Mouse (Mus musculus) adrenal gland, postnatal 14 days (tissue): ENCODE results near the gene Ugt1a2. TPM values are rescaled to one million over a fixed set of nuclear protein-coding genes. Genes with fewer than 3 reads are reported as not detected.

Experiments
- DNase-seq: peaks from one replicate; pipeline ENCODE4 v3.0.0; 2021; ENCODE audit warnings: mixed read lengths
- total RNA-seq: library from RNA; stranded (reverse); gene quantifications from 2 replicates; pipeline ENCODE4 v1.2.3, GENCODE M21; 2021

Gene Ugt1a2
- total RNA-seq, 1 experiment from 2014 or later = 0.22 TPM

DNA sequence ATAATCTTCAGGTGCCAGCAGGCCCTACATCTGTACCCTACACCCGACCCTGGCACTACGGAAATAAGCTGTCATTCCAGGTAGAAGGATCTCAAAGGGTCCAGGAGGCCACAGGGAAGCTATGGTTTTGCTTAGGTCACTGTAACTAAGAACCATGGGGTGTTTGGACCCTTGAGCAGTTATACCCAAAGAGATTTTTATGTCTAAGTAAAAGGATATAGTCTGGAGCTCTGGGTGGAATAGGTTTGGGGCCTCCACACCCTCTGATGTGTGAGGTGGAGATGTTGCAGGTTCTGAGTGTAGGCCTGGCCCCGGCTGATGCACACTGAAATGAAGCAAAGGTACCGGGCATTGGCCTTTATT, 33.8 kb downstream of the Ugt1a2 start:
- no peak for DNase-seq

DNA sequence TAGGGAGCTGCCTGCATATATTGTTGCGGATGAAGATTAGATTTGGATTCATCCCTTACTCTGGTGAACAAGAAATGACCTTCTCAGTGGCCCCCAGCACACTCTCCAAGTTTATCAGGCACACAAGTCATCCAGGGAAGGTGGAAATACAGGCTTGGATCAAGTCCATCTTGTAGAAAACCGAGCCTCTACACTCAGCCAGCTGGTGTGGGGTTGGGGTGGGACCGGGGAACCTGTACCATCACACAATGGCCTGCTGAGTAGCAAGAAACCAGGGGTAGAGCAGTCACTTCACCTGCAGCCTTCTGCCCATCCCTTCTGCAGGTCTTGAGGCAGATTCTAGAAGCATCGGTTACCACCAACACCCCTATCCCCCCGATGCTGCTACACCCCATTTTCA, 34.2 kb downstream of the Ugt1a2 start:
- DNase-seq = no peak

DNA sequence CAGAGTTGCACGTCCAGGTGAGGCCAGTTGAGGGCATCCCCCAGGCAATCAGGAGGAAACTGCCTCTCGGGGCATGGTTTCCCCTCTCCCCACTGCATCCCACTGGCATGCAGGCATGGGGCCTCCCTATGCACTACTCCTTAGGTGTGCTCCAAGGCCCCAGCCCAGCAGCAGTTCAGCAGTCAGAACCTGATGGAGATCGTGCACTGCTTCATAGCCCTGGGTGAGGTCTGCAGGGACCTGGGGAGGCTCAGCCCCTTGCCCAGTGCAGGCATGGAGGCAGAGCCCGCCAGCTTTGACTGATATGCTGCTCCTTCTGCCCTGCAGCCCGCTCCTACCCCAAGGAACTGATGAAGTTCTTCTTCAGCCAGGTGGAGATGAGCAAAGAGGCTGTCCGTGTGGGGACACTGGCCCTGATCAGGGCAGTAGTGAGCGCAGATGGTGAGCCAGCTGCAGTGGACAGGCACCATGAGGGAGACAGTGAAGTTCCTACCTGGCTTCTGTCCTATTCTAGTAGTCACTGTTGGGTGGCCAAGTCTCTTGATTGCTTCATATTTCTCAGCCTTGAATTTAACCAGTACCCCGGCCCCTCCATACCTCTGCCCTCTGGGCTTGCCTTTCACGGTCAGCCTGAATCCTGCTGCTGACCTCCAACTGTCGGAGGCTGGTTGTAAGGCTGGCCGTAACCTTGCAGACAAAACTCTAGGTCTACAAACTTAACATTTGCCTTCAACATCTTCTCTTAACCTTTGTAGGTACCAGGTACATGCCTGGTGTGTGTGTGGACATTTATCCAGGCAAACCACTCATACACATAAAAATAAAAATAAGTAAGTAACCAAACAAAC, 34.9 kb downstream of the Ugt1a2 start:
- DNase-seq = no peak

DNA sequence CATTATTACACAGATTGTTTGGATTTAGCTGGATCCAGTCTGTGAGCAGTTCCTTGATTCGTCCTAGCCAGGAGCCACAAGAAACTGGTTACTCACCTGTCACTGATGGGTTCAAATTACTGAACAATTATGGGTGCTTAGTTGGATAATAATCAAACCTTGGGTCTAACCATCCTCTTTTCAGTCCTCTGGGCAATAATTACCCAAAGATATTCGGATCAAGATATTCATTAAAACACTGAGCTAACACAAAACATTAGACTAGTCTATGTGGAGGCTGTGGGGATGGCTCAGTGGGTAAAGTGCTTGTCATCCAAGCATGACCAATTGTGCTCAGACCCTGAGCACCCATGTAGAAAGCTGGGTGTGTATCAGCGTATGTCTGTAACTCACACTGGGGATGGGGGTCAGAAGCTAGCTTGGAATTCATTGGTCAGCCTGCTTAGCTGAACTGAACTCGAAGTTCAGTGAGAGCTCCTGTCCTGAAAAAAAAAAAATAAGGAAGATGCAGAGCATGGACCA, 35.6 kb downstream of the Ugt1a2 start:
- DNase-seq = no peak

DNA sequence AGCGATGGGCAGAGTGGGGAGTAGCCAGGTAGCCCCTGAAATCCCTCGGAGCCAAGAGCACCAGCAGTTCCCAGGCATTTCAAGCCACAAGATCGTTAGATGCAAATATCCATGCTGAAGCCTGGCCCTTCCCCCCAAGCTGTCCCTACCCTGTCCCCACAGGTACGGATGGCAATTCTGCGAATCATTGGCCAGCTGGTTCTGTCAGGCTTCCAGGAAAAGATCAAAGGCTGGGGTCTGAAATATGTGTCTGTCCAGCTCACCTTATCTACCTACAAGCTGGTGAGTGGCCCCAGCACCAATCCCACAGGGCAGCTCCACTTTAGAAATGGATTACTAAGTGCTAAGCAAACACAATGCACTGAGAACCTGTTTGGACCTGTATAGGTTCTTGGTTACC, 36.9 kb downstream of the Ugt1a2 start:
- DNase-seq = no peak

DNA sequence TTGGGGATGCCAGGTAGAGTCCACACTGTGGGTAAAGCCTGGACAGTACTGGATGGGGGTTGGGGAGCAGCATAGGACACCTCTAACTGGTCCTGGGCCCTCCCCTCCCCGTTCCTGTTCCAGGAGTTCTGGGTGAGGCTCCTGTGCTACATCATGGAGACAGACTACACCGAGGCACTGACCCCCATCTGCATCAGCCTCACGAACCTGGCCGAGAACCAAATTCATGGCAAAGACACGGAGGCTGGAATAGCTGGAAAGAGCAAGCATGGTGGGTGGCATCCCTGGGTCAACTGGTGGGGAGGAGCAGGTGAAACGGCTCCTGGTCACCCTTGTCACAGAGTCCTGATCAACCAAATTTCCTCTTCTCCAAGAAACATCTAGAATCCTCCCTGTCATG, 38.4 kb downstream of the Ugt1a2 start:
- no peak for DNase-seq

DNA sequence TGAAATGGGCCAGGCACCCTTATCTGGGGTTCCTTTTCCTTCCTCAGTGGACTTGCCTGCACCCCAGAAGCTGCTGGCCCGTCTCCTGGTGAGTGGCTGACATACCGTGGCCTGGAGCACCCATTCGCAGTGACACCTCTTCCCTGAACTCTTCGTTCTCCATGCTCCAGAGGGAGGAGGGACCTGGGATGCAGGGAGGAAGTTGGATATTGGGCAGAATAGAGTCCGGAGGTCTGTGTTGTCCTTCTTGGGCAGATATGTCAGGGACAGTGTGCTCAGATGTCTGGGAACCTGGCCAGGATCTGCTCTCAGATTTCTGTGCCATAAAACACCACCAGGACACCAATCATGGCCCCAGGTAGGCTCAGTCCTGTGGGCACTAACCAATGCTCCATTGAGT, 39.7 kb downstream of the Ugt1a2 start:
- DNase-seq = peak; percentile 59

DNA sequence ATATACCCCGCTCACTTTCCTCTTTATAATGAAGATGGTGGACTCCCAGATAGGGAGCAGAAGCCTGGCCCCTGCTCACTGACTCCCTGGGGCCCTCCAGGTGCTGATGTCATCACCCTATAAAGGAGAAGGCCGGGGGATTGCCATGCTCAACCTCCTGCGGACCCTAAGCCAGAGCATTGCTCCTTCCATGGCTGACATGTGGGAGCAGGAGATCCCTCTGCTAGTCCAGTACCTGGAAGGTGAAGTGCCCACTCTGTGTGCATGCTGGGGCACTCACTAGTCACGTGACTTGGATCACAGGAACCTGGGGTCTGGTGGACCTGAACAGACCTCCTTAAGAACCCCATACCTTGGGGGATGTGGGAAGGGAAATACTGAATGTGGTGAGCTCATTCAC, 40.2 kb downstream of the Ugt1a2 start:
- DNase-seq = no peak

DNA sequence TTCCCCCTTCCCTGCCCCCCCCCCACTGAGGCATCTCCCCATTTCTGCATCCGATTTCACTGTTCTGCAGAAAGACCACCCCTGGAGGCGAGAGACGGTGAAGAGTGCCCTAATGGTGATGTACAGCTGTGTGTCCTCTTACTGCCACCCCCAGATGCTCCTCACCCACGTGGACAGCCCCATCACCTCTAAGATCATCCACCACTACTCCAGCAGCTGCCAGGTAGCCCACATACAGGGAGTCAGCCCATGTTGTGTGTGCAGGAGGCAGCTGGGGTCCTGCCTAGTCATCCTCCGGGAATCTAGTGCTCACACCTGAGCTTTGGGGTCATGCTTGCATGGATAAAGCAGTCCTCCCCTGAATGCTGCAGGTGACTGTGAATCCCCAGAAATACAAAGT, 43.5 kb downstream of the Ugt1a2 start:
- DNase-seq = no peak

DNA sequence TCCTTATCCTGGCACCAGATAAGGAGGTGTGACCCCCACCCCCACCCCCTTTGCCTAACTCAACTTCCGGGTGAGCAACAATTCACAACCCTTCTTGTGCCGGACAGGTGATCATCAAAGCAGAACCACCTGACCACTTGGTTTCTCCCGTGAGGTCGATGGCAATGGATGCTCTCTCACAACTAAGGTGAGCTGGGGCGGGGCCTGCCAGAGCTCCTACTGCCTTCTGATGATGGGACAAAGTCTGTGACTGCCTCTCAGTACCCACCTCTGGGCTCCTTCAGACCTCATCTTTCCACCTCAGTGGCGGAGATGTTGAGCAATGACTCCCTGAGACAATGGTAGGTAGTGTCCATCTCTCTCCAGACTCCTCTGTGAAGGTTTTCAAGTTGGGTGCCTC, 45.5 kb downstream of the Ugt1a2 start:
- no peak for DNase-seq

DNA sequence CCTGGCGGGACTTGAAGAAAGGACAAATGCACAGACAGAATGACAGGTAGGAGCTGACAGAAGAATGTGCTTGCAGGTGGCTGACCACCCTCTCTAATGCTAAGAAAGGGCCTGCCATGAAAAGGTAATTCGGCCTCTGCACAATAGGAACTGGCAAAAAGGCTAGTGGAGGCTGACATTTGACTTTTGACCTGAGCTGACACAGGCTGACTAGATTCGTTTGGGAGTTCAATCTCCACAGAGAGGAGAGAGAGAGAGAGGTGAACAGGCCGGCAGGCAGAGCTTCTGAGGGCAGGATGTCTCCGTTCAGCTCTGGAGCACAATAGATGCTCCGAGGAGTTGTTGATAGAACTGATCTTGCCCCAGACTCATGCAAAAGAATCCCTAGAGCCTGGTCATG, 46.0 kb downstream of the Ugt1a2 start:
- no peak for DNase-seq

DNA sequence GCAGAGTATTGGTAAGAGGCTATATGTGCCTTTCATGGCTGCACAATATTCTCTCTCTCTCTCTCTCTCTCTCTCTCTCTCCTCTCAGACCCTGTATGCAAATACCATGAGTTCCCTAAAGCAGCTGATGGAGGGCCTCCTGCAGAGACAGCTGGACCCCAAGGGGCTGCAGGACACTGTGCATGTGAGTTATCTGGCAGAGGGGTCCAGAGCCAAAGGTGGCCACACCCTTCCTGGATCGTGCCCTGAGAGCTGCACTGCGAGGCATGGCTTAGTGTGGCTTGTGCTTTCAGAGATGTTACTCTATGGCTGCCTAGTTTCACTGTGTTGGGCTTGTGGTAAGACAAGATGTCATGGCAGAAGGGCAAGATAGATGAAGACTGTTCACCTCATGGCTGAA, 47.3 kb downstream of the Ugt1a2 start:
- no peak for DNase-seq

DNA sequence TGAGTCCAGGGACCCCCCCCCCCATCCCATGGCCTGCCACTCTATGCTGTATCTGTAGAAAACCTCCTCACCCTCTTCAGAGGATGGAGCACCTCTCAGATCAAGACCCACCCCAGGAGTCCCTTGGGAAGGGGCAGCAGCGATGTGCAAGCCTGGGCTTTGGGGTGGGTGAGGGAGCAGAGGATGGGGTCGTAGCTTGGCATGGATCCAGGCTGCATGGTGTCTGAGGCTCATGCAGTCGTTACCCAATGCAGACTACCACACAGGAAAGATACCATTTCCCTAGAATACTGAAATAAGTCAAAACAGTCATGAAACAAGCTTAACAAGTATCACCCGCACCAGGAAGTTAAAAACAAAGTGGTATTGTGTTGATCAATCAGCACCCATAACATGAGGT, 48.3 kb downstream of the Ugt1a2 start:
- no peak for DNase-seq

DNA sequence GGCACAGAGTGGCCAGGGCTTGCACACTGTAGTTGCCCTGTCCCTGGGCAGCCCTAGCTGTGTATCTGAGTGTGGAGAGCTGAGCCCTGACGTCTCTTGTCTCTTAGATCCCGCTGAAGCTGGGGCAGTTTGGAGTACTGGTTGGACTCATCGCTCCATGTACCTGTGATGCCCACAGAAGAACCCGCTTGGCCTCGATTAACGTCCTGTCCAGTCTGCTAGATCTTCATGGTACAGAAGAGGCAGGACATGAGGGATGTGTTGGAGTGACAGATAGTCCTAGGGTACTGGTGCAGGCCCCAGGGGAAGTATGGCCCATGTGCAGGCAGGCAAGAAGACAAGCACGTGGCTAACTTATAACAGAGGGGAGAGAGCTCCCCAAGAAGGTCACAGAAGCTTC, 49.2 kb downstream of the Ugt1a2 start:
- no peak for DNase-seq

DNA sequence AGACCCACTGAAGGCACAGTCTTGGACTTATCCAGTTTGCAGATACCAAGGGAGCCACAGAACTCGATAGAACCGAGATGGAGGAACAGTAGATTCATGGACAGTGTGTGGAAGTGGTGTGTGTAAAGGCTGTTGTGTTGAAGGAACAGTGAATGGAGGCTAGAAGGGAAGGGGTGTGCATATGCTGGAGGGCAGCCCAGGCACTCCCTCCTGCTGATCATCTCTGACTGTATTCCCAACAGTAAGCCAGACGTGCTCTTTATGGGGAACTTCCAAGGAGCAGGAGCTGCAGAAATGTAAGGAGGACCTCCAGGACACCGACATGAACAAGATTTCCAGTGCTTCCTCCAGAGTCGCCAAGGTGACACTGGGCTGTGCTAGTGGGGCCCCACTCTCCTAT, 49.6 kb downstream of the Ugt1a2 start:
- no peak for DNase-seq

DNA sequence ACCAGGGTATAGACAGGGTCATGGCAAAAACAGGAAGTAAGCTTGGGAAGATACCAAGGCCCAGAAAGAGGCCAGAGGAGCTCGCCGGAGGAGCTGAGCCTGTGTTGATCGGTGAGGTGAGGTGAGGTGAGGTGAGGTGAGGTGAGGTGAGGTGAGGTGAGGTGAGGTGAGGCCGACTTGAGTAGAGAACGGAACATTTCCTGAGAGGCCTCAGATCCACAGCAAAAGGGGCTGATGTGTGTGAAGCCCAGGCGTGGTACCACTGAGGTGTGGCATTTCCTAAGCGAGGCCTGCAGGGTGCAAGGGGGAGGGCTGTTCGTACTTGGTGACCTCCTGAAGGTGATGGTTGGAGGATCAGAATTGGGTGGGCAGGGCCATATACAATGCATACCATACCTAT, 52.7 kb downstream of the Ugt1a2 start:
- DNase-seq = no peak

DNA sequence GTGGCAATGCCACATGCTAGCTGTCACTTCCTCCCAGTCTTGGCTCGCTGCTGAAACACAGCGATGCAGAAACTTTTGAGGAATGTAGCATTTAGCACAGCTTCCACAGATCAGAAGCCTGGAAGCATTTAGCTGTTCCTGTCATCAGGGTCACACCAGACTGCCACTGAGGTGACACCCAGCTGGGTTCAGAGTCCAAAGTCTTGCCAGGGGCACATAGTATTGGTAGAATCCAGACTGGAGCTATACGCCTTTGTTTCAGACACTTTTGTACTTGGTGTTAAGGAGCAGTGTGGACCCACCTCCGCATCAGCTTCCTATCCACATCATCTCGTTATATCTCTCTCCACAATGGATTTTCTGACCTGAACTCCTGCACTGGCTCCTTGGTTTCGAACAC, 53.1 kb downstream of the Ugt1a2 start:
- no peak for DNase-seq

DNA sequence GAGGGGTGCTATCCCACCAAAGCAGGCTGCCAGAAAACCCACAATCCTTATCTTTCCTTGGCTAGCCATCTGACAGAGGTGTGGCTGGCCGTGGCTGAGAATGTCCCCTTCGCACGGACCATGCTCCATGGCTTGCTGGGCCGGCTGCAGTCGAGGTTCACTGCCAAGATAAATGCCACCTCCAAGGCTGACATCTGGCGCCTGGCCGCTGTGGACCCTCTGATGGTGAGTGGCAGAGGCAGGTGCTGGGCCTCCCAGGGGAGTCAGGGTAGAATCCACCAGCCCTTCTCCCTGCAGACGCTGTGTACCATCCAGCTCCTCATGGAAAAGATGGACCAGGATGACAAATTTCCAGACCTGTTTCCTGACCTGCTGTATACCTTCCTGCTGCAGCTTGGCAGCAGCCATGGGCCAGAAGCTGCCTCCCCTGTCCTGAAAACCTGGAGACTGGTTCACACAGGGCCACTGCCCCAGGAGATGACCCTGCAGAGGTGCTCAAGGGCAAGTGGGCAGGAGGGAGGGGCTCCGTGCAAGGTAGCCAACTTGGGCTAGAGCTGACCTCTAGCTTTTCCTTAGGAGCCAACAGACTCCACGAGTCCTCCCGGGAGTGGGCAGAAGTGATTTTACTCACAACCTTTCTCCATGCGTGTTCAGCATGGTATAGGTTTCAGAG, 54.5 kb downstream of the Ugt1a2 start:
- no peak for DNase-seq

DNA sequence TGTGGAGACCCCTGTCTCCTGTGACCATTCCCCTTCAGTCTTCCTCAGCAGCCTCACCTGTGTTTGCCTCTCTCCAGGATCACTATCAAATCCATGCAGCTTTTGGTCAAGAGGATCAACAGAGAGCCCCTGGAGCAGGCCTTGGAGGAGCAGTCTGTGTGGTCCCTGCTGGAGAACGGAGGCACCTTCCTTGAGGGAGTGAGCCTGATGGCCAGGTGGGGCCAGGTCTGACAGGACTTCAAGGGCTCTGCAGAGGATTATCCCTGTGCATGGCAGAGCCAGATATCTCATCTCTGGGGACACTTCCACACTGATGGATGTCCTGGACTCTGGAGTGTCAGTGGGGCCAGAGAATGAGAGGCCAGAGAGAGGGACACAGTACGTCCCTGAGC, 55.1 kb downstream of the Ugt1a2 start:
- no peak for DNase-seq

DNA sequence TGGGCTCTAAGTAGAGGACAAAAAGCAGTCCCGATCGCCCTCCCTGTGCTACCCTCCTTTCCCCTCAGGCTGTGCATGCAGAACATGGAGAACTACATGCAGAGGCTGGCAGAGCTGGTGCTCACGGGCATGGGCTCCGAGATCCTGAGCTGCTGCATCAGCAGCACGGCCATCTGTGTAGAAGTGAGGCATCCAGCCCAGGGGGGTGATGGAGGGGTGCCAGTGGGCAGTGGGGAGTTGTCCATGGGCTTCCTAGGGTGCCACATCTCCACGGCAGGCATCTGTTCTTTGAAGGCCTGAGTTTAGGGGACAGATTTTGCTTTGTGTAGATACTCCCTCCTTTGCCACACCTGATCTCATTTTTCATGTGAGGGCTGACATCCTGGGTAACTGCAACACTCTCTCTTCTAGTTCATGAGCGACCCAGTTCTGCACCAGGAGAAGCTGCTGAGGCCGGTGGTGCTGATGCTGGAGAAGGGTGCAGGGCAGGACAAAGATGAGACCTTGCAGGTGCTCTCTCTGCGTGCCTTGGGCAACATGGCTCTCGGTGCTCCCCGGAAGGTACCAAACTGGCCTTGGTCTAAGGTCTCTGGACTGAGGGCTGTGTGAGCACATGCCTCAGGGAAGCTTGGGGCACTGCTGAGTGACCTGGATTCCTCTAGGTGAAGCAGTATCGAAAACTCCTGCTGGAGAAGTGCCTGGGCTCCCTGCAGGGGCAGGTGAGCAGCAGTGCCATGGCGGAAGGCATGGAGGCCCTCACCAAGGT, 55.8 kb downstream of the Ugt1a2 start:
- no peak for DNase-seq

DNA sequence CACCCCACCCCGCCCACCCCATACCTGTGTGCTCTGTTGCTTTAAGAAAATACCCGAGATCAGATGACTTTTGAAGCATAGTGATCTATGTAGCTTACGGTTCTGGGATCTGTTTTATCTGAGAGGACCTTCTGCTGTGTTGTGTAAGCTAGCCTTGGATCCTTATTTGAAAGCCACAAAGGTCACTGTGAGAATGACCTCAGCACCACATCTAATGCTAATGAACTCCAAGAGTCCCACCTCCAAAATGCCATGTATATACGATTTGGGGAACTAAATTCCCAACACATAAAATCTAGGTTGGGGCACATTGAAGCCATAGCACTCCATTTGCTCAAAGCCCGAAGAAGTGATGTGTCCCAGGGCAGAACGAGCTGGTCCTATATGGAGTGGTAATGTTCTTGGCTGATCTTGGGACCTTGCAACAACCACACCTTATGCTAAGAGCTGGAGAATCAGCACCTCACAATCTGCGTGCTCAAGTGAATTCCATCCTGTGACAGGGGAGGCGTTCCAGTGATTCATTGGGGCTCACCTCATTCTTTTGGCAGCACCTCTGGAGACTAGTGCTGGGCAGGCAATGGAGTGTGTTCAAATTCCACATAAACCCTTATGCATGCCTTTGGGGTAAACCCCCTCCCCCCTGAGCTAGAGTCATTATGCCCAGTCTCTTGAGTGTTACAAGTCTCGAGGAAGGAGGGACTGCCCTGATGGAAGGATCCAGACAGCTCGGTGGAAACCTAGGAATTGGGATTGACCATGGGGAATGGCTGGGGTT, 56.7 kb downstream of the Ugt1a2 start:
- DNase-seq = no peak

DNA sequence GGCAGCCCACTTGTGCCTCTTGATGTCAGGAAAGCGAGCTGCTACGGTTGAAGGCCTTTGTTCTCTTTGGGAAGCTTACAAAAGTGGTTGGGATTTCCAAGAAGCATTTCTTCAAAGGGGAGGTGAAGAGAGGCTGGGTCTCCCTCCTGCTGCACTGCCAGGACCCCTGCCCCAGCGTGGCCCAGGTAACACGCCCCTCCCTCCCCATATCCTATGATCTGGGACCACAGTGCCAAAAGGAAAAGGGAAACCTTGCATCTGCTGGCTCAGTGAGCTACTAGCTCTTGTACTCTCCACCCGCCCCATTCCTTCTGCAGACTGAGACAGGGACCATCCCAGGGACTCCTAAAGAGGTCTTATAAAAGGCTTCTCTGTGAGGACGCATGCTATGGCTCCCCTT, 57.3 kb downstream of the Ugt1a2 start:
- no peak for DNase-seq
